Mouse (Mus musculus) E14TG2a.4 (cell line): ENCODE results near the gene Serpinb7.

Experiments
- H3K27me3 ChIP-seq: 2 replicates; pipeline ENCODE4 v1.6.1; 2014; ENCODE audit warnings: low read length, control low read depth; ENCODE audit not compliant: insufficient read depth
- H3K36me3 ChIP-seq: 2 replicates; pipeline ENCODE4 v1.6.1; 2014; ENCODE audit warnings: low read length, control low read depth; ENCODE audit not compliant: insufficient read depth
- H3K4me1 ChIP-seq: replicated peaks from 2 replicates; pipeline ENCODE4 v1.6.1; 2014; ENCODE audit warnings: low read depth, low read length, control low read depth
- H3K4me3 ChIP-seq: replicated peaks from 2 replicates; pipeline ENCODE4 v1.5.1; 2014; ENCODE audit warnings: mild to moderate bottlenecking, low read length
- H3K9me3 ChIP-seq: 2 replicates; pipeline ENCODE4 v1.6.1; 2014; ENCODE audit warnings: low read length, control low read depth
- CTCF ChIP-seq: conservative IDR thresholded peaks from 2 replicates; pipeline ENCODE4 v1.5.1; 2014; ENCODE audit warnings: low read length
- NANOG ChIP-seq: IDR thresholded peaks from 2 replicates; pipeline ENCODE4 v1.6.1; 2014; ENCODE audit warnings: borderline replicate concordance, low read length, mixed read lengths
- POU5F1 ChIP-seq: IDR thresholded peaks from 2 replicates; pipeline ENCODE4 v1.6.1; 2014; ENCODE audit warnings: low read length, borderline replicate concordance

Gene Serpinb7

GRCm38 (mm10) chr1:107382404-107382803 lies 17.1 kb upstream of the Serpinb7 start:
- no peaks in the 10 kb centered on the region for H3K9me3 ChIP-seq
- TF ChIP-seq NANOG (no peak), CTCF (no peak), POU5F1 (no peak)

GRCm38 (mm10) chr1:107384532-107384931 lies 14.9 kb upstream of the Serpinb7 start:
- TF ChIP-seq POU5F1 (no peak), CTCF (no peak), NANOG (no peak)
- H3K4me1 ChIP-seq: no peaks in the 10 kb centered on the region
- H3K4me3 ChIP-seq: no peak overlapping the region
- no peaks in the 10 kb centered on the region for H3K36me3 ChIP-seq
- no peaks in the 10 kb centered on the region for H3K27me3 ChIP-seq
- H3K9me3 ChIP-seq: no peaks in the 10 kb centered on the region

More at GRCm38 (mm10) chr1:107382404-107382803, 17.1 kb upstream of the Serpinb7 start:
- Histone ChIP-seq H3K27me3 (no peaks in the 10 kb centered on the region), H3K36me3 (no peaks in the 10 kb centered on the region), H3K4me1 (no peaks in the 10 kb centered on the region), H3K4me3 (no peak overlapping the region)

GRCm38 (mm10) chr1:107389753-107390152 lies 9.7 kb upstream of the Serpinb7 start:
- no peak overlapping the region for H3K4me3 ChIP-seq
- no peaks in the 10 kb centered on the region for H3K9me3 ChIP-seq
- TF ChIP-seq NANOG (no peak), CTCF (no peak)
- no peaks in the 10 kb centered on the region for H3K27me3 ChIP-seq
- no peaks in the 10 kb centered on the region for H3K4me1 ChIP-seq
- H3K36me3 ChIP-seq: no peaks in the 10 kb centered on the region

GRCm38 (mm10) chr1:107397481-107397880 lies 2.0 kb upstream of the Serpinb7 start:
- H3K4me1 ChIP-seq: no peaks in the 10 kb centered on the region
- no peaks in the 10 kb centered on the region for H3K27me3 ChIP-seq
- no peaks in the 10 kb centered on the region for H3K36me3 ChIP-seq
- TF ChIP-seq CTCF (no peak), POU5F1 (no peak), NANOG (no peak)
- H3K4me3 ChIP-seq: no peak overlapping the region
- H3K9me3 ChIP-seq: no peaks in the 10 kb centered on the region

GRCm38 (mm10) chr1:107402082-107402481 lies 2.6 kb downstream of the Serpinb7 start:
- Histone ChIP-seq H3K36me3 (no peaks in the 10 kb centered on the region), H3K9me3 (no peaks in the 10 kb centered on the region), H3K27me3 (no peaks in the 10 kb centered on the region), H3K4me1 (no peaks in the 10 kb centered on the region), H3K4me3 (no peak overlapping the region)
- TF ChIP-seq NANOG (no peak), POU5F1 (no peak), CTCF (no peak)

GRCm38 (mm10) chr1:107414650-107415049 lies 15.2 kb downstream of the Serpinb7 start:
- Histone ChIP-seq H3K36me3 (no peaks in the 10 kb centered on the region), H3K4me3 (no peak overlapping the region)
- no peak for TF ChIP-seq POU5F1

GRCm38 (mm10) chr1:107422487-107422886 lies 23.0 kb downstream of the Serpinb7 start:
- Histone ChIP-seq H3K4me3 (no peak overlapping the region), H3K36me3 (no peaks in the 10 kb centered on the region), H3K4me1 (no peaks in the 10 kb centered on the region), H3K9me3 (no peaks in the 10 kb centered on the region), H3K27me3 (no peaks in the 10 kb centered on the region)
- no peak for TF ChIP-seq POU5F1
- no peak for TF ChIP-seq NANOG
- no peak for TF ChIP-seq CTCF

More at GRCm38 (mm10) chr1:107414650-107415049, 15.2 kb downstream of the Serpinb7 start:
- H3K9me3 ChIP-seq: no peaks in the 10 kb centered on the region
- no peaks in the 10 kb centered on the region for H3K4me1 ChIP-seq
- no peaks in the 10 kb centered on the region for H3K27me3 ChIP-seq

GRCm38 (mm10) chr1:107431253-107431652 lies 31.8 kb downstream of the Serpinb7 start:
- Histone ChIP-seq H3K4me3 (no peak overlapping the region), H3K4me1 (no peaks in the 10 kb centered on the region), H3K36me3 (no peaks in the 10 kb centered on the region), H3K9me3 (no peaks in the 10 kb centered on the region), H3K27me3 (no peaks in the 10 kb centered on the region)
- TF ChIP-seq POU5F1 (no peak), NANOG (no peak), CTCF (no peak)

- Histone ChIP-seq H3K4me1 (no peaks in the 10 kb centered on the region), H3K27me3 (no peaks in the 10 kb centered on the region), H3K9me3 (no peaks in the 10 kb centered on the region), H3K4me3 (no peak overlapping the region), H3K36me3 (no peaks in the 10 kb centered on the region)
- TF ChIP-seq CTCF (no peak), POU5F1 (no peak), NANOG (no peak)
These were observed 36.1 kb downstream of the Serpinb7 start for GRCm38 (mm10) chr1:107435528-107435927.
